Mouse (Mus musculus): Measurements from ENCODE around the gene Zscan21. TPM values are rescaled to one million over a fixed set of nuclear protein-coding genes. Genes with fewer than 3 reads are reported as not detected.

Gene Zscan21
- total and polyA plus RNA-seq, 2 experiments from 2014 or later = 15.4 to 52.1 TPM

- peak; percentile 15; the same call in 1 of the 2 replicates for ATAC-seq
Observed at GRCm38 (mm10) chr5:138117199-138118015, 704 bp downstream of the Zscan21 start.

GRCm38 (mm10) chr5:138118041-138118440 lies 1.3 kb downstream of the Zscan21 start:
- peak; percentile 21; the same call in 1 of the 2 replicates for TF ChIP-seq CTCF (IDR thresholded peaks at IDR 0.05; ENCODE audit: low read depth)

More at GRCm38 (mm10) chr5:138117199-138118015, 704 bp downstream of the Zscan21 start:
- WGBS = 6% methylated on average over 16 of the region's 16 CpGs
- H3K27me3 ChIP-seq (ENCODE audit: insufficient read depth, low read length) = no peaks in the 10 kb centered on the region
- H3K9ac ChIP-seq (replicated peaks; ENCODE audit: low read length) = peak overlapping the region; percentile 68
- H3K9me3 ChIP-seq (ENCODE audit: low read length) = no peaks in the 10 kb centered on the region
- DNase-seq (ENCODE audit: low spot score) = peak; percentile 6
- H3K36me3 ChIP-seq (ENCODE audit: insufficient read depth, low read length) = peaks cover 3% of the 10 kb centered on the region; the same call in 1 of the 2 replicates
- H3K4me3 ChIP-seq (ENCODE audit: low read length) = peak overlapping the region; percentile 72
- H3K27ac ChIP-seq = peak overlapping the region; percentile 92
- peak overlapping the region; percentile 65 for H3K4me2 ChIP-seq (ENCODE audit: low read depth, low read length)
- peak; percentile 20; the same call in 1 of the 2 replicates for TF ChIP-seq CTCF (IDR thresholded peaks at IDR 0.05; ENCODE audit: low read depth)
- peaks cover 7% of the 10 kb centered on the region; the same call in 1 of the 2 replicates for H3K4me1 ChIP-seq (ENCODE audit: insufficient read depth, low read length)

GRCm38 (mm10) chr5:138132425-138133064 lies 15.8 kb downstream of the Zscan21 start:
- Histone ChIP-seq H3K27ac (no peak overlapping the region), H3K4me1 (ENCODE audit: insufficient read depth, low read length) (no peaks in the 10 kb centered on the region), H3K9ac (replicated peaks; ENCODE audit: low read length) (no peak overlapping the region), H3K36me3 (ENCODE audit: insufficient read depth, low read length) (peaks cover 54% of the 10 kb centered on the region), H3K27me3 (ENCODE audit: insufficient read depth, low read length) (no peaks in the 10 kb centered on the region), H3K4me3 (ENCODE audit: low read length) (no peak overlapping the region), H3K4me2 (ENCODE audit: low read depth, low read length) (no peak overlapping the region), H3K9me3 (ENCODE audit: low read length) (no peaks in the 10 kb centered on the region)
- WGBS = 94% methylated on average over 5 of the region's 5 CpGs
- TF ChIP-seq CTCF (IDR thresholded peaks at IDR 0.05; ENCODE audit: low read depth) = no peak
- no peak for ATAC-seq
- DNase-seq (ENCODE audit: low spot score) = no peak

More at GRCm38 (mm10) chr5:138118041-138118440, 1.3 kb downstream of the Zscan21 start:
- peaks cover 3% of the 10 kb centered on the region; the same call in 1 of the 2 replicates for H3K36me3 ChIP-seq (ENCODE audit: insufficient read depth, low read length)
- DNase-seq (ENCODE audit: low spot score) (no peak), ATAC-seq (no peak)
- H3K4me1 ChIP-seq (ENCODE audit: insufficient read depth, low read length) = peaks cover 7% of the 10 kb centered on the region; the same call in 1 of the 2 replicates
- WGBS = 50% methylated on average over 3 of the region's 3 CpGs
- H3K9ac ChIP-seq (replicated peaks; ENCODE audit: low read length) = peak overlapping the region; percentile 68
- peak overlapping the region; percentile 92; the same call in 1 of the 2 replicates for H3K27ac ChIP-seq
- no peaks in the 10 kb centered on the region for H3K9me3 ChIP-seq (ENCODE audit: low read length)
- H3K27me3 ChIP-seq (ENCODE audit: insufficient read depth, low read length) = no peaks in the 10 kb centered on the region
- H3K4me3 ChIP-seq (ENCODE audit: low read length) = peak overlapping the region; percentile 72
- H3K4me2 ChIP-seq (ENCODE audit: low read depth, low read length) = peak overlapping the region; percentile 65

- WGBS = 92% methylated on average over 4 of the region's 4 CpGs
- ATAC-seq = no peak
- no peaks in the 10 kb centered on the region for H3K27me3 ChIP-seq (ENCODE audit: insufficient read depth, low read length)
Observed at GRCm38 (mm10) chr5:138137257-138137656, 20.6 kb downstream of the Zscan21 start.

GRCm38 (mm10) chr5:138137935-138138549 lies 21.3 kb downstream of the Zscan21 start:
- peaks cover 22% of the 10 kb centered on the region for H3K36me3 ChIP-seq (ENCODE audit: insufficient read depth, low read length)
- 0 out of 2 replicates have a peak, but pooled peaks have one; percentile 45 for ATAC-seq
- no peak overlapping the region for H3K27ac ChIP-seq
- 63% methylated on average over 8 of the region's 8 CpGs for WGBS
- H3K4me1 ChIP-seq (ENCODE audit: insufficient read depth, low read length) = no peaks in the 10 kb centered on the region
- peak; percentile 76 for DNase-seq (ENCODE audit: low spot score)
- no peaks in the 10 kb centered on the region for H3K9me3 ChIP-seq (ENCODE audit: low read length)
- no peak overlapping the region for H3K4me2 ChIP-seq (ENCODE audit: low read depth, low read length)
- H3K4me3 ChIP-seq (ENCODE audit: low read length) = no peak overlapping the region
- no peaks in the 10 kb centered on the region for H3K27me3 ChIP-seq (ENCODE audit: insufficient read depth, low read length)
- no peak overlapping the region for H3K9ac ChIP-seq (replicated peaks; ENCODE audit: low read length)
- peak; percentile 77 for TF ChIP-seq CTCF (IDR thresholded peaks at IDR 0.05; ENCODE audit: low read depth)

More at GRCm38 (mm10) chr5:138137257-138137656, 20.6 kb downstream of the Zscan21 start:
- H3K36me3 ChIP-seq (ENCODE audit: insufficient read depth, low read length) = peaks cover 29% of the 10 kb centered on the region
- no peak overlapping the region for H3K4me2 ChIP-seq (ENCODE audit: low read depth, low read length)
- H3K4me3 ChIP-seq (ENCODE audit: low read length) = no peak overlapping the region
- no peaks in the 10 kb centered on the region for H3K9me3 ChIP-seq (ENCODE audit: low read length)
- no peak for DNase-seq (ENCODE audit: low spot score)
- TF ChIP-seq CTCF (IDR thresholded peaks at IDR 0.05; ENCODE audit: low read depth) = no peak
- H3K4me1 ChIP-seq (ENCODE audit: insufficient read depth, low read length) = no peaks in the 10 kb centered on the region
- no peak overlapping the region for H3K9ac ChIP-seq (replicated peaks; ENCODE audit: low read length)
- no peak overlapping the region for H3K27ac ChIP-seq

- 74% methylated on average over 4 of the region's 4 CpGs for WGBS
Observed at GRCm38 (mm10) chr5:138138585-138138984, 21.9 kb downstream of the Zscan21 start.

More at GRCm38 (mm10) chr5:138138585-138138984, 21.9 kb downstream of the Zscan21 start:
- no peak overlapping the region for H3K4me3 ChIP-seq (ENCODE audit: low read length)
- no peak for TF ChIP-seq CTCF (IDR thresholded peaks at IDR 0.05; ENCODE audit: low read depth)
- no peak overlapping the region for H3K9ac ChIP-seq (replicated peaks; ENCODE audit: low read length)
- no peak overlapping the region for H3K27ac ChIP-seq
- H3K4me2 ChIP-seq (ENCODE audit: low read depth, low read length) = no peak overlapping the region
- no peaks in the 10 kb centered on the region for H3K4me1 ChIP-seq (ENCODE audit: insufficient read depth, low read length)
- H3K9me3 ChIP-seq (ENCODE audit: low read length) = no peaks in the 10 kb centered on the region
- DNase-seq (ENCODE audit: low spot score) (no peak), ATAC-seq (no peak)
- peaks cover 22% of the 10 kb centered on the region for H3K36me3 ChIP-seq (ENCODE audit: insufficient read depth, low read length)
- no peaks in the 10 kb centered on the region for H3K27me3 ChIP-seq (ENCODE audit: insufficient read depth, low read length)

Measured in hindbrain, postnatal 0 days (tissue).